Mouse (Mus musculus) central nervous system, embryonic 18 days (tissue): Measurements from ENCODE around the gene Grk4. TPM values are rescaled to one million over a fixed set of nuclear protein-coding genes. Genes with fewer than 3 reads are reported as not detected.

ENCODE experiments used
- polyA plus RNA-seq: library from polyadenylated mRNA; depleted of rRNA; stranded (reverse); fragments of >200 nt; gene quantifications from 2 replicates; pipeline ENCODE4 v1.2.3, GENCODE M21; 2012; rRNA removed

The Grk4 gene
- 3.8 and 4.3 TPM in 2 replicates for polyA plus RNA-seq

DNA sequence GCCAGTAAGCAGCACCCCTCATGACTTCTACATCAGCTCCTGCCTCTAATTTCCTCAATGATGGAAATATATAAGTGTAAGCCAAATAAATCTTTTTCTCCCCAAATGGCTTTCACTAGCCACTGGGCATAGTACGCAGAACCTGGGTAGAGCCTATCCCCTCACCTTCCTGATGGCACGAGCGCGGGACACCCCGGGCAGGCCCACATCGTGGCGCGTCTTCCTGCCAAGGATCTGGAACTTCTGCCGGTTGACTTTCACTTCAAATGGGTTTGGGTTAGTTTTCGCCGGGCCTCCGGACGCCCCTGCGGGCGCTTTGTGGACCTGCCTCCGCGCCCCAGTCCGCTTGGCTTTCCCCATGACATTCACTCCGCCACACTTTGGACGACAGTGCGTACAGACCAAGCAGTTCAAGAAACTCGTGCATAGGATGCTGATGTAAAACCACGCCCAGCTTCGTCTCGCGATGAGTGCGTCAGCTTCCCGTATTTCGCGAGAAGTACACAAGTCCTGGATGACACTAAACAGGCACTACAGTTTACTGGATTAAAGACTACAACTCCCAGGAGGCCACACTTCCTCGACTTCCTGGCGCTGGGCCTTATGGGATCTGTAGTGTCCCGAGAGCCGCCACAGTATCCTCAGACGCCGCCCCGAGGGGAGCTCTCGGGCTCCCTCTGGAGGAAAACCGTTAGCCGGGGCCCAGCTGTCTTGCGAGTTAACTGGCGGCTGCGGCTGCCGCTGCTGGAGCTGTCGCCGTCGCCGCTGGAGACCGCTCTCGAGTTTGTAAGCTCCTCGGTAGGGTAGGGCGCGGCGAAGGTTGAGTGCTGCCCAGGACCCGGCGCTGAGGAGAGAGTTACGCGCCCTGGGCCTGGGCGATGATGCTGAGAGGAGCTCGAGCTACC is at the start of gene Grk4, which contains the start of gene Nop14:
Gene Grk4, plus strand, starts transcription at position 694 of the 905 bp plus-strand sequence.
Gene Nop14, minus strand, starts transcription at position 463 of the 905 bp plus-strand sequence.

DNA sequence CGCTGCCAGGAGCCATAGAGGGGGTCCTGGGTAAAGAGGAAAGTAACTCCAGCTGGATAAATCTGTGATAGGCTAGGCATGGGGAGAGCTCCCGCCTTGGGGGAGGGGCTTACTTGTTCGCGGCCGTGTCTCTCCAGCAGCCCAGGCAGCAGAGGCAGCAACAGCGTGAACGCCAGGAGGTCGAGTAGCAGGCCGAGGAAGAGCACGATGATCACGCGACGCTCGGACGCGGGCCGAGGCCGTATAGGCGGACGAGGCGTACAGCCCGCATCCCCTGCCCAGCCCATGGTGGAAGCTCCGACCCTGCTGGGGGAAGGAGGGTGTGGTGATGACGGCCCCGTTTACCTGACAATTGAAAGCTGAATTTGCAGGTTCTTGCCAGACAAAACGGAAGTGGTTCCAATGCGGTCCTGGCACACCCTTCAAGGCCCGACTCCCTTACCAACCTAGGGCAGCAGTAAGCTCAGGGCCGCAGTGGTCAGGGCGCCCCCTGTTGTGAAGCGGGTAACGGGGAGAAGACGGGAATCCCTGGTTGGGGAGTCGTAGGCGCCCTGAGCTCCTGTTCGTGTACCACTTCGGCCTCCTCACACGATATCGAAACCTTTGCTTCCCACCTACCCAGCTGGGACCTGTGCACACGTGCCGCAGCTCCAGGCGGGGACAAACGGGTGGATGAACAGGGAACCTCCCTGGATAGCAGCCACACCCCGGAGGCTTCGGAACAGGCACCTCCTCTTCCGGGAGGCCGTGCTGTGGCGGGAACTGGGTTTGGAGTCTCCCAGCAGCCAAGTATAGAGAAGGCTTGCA is 23.5 kb upstream of the Grk4 start, which contains the start of gene Mfsd10:
Gene Mfsd10, minus strand, starts transcription at position 732 of the 807 bp plus-strand sequence.

DNA sequence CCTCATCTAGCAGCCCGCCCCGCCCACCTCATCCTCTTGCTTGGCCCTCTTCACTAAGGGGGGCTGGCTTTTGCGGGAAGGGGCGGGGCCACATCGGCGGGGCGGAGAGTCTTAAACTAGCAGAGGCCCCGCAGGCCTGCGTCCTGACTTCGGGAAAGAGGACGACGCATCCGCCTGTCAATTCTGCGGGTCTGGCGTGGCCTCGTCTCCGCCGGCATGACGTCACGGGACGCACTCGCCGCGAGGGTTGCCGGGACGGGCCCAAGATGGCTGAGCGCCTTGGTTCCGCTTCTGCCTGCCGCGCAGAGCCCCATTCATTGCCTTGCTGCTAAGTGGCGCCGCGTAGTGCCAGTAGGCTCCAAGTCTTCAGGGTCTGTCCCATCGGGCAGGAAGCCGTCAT is 101.3 kb downstream of the Grk4 start, which contains the start of gene Htt:
Gene Htt, plus strand, starts transcription at position 232 of the 400 bp plus-strand sequence.

Other genes starting within 250 kb of the Grk4 start
- 13.6 and 13.7 TPM in 2 replicates for gene Tnip2, start 146.4 kb upstream of the Grk4 start, polyA plus RNA-seq
- 32.1 and 37.2 TPM in 2 replicates for gene Sh3bp2, start 134.5 kb upstream of the Grk4 start, polyA plus RNA-seq
- gene Add1, start 86.7 kb upstream of the Grk4 start, polyA plus RNA-seq, result 253 and 261 TPM in 2 replicates
- 222 and 224 TPM in 2 replicates for gene Mfsd10, start 23.2 kb upstream of the Grk4 start, polyA plus RNA-seq
- gene Nop14, start 231 bp upstream of the Grk4 start, polyA plus RNA-seq, result 21.6 and 22.1 TPM in 2 replicates
- 29.6 and 29.8 TPM in 2 replicates for gene Htt, start 101.4 kb downstream of the Grk4 start, polyA plus RNA-seq
- gene Msantd1, start 247.6 kb downstream of the Grk4 start, polyA plus RNA-seq, result 15.0 and 17.1 TPM in 2 replicates